Mouse (Mus musculus): Measurements from ENCODE around the gene Rxfp4.

Rxfp4 gene

GRCm38 (mm10) chr3:88628766-88629165, 24.2 kb downstream of the Rxfp4 start:
- DNase-seq: peak in 1 of 2 experiments; percentile 4

GRCm38 (mm10) chr3:88627535-88627934, 25.4 kb downstream of the Rxfp4 start:
- DNase-seq: no peak

GRCm38 (mm10) chr3:88627114-88627513, 25.8 kb downstream of the Rxfp4 start:
- no peak for DNase-seq

- DNase-seq: no peak
Observed at GRCm38 (mm10) chr3:88626316-88626715, 26.6 kb downstream of the Rxfp4 start.

GRCm38 (mm10) chr3:88625531-88625930, 27.4 kb downstream of the Rxfp4 start:
- no peak for DNase-seq

- no peak for DNase-seq
Observed at GRCm38 (mm10) chr3:88624951-88625350, 28.0 kb downstream of the Rxfp4 start.

GRCm38 (mm10) chr3:88624324-88624723, 28.6 kb downstream of the Rxfp4 start:
- no peak for DNase-seq

- DNase-seq: peak; percentile 31 to 39
Observed at GRCm38 (mm10) chr3:88623346-88624135, 29.4 kb downstream of the Rxfp4 start.

GRCm38 (mm10) chr3:88622941-88623345, 30.0 kb downstream of the Rxfp4 start:
- DNase-seq: peak; percentile 56 to 68

- peak; percentile 79 to 80 for DNase-seq
Observed at GRCm38 (mm10) chr3:88622113-88622940, 30.6 kb downstream of the Rxfp4 start.

- DNase-seq: peak; percentile 78 to 85
Observed at GRCm38 (mm10) chr3:88621537-88622112, 31.3 kb downstream of the Rxfp4 start.

GRCm38 (mm10) chr3:88620992-88621536, 31.9 kb downstream of the Rxfp4 start:
- peak; percentile 89 to 91 for DNase-seq

GRCm38 (mm10) chr3:88620146-88620991, 32.6 kb downstream of the Rxfp4 start:
- DNase-seq: no peak

GRCm38 (mm10) chr3:88619113-88620097, 33.5 kb downstream of the Rxfp4 start:
- no peak for DNase-seq

GRCm38 (mm10) chr3:88618074-88618871, 34.7 kb downstream of the Rxfp4 start:
- peak; percentile 48 to 54 for DNase-seq

GRCm38 (mm10) chr3:88616951-88617500, 35.9 kb downstream of the Rxfp4 start:
- no peak for DNase-seq

GRCm38 (mm10) chr3:88615902-88616391, 37.0 kb downstream of the Rxfp4 start:
- DNase-seq: peak; percentile 66 to 75

GRCm38 (mm10) chr3:88615117-88615516, 37.8 kb downstream of the Rxfp4 start:
- DNase-seq: peak; percentile 78 to 88

- DNase-seq: no peak
Observed at GRCm38 (mm10) chr3:88614418-88614817, 38.5 kb downstream of the Rxfp4 start.

Measured in lung, adult 18-20 months (tissue).